Mouse (Mus musculus) olfactory bulb, adult 2 months (tissue): ENCODE measurements around the gene Tspan5.

Source experiments
- CTCF ChIP-seq: fragments of 200-500 bp; IDR thresholded peaks from 2 replicates; pipeline ENCODE4 v1.5.1; 2012; ENCODE audit warnings: low read depth, mild to moderate bottlenecking, low read length, moderate library complexity; ENCODE audit not compliant: insufficient read depth
- POLR2A ChIP-seq: fragments of 200-500 bp; IDR thresholded peaks from 2 replicates; pipeline ENCODE4 v1.6.1; 2012; ENCODE audit warnings: mild to moderate bottlenecking, low read depth, low read length, moderate library complexity; ENCODE audit not compliant: insufficient read depth

DNA sequence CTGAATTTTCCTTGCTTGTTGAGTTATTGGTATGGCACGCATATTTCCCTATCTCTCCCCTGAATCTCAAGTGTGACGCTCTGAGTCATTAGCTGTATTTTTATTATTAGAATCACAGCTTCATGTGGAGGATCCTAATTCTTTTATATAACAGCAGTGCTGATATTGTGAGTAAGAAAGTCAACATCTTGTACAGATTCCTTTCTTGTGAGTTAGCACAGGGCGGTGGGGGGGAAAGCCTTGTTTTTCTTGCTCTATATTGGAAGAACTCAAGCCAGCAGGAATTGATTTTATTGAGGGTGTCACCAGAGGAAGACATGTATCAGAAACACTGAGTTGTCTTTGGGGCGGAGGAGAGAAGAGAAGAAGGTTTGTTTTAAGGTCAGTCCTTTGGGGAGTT, 3.6 kb downstream of the Tspan5 start:
- no peak for TF ChIP-seq POLR2A
- no peak for TF ChIP-seq CTCF
